Mouse (Mus musculus) kidney, embryonic 16.5 days (tissue): Measurements from ENCODE around the gene Vamp5. TPM values are rescaled to one million over a fixed set of nuclear protein-coding genes. Genes with fewer than 3 reads are reported as not detected.

Experiments
- ATAC-seq: fragments of 200-750 bp; cut with Nextera tagmentation; 2 replicates; pipeline ENCODE4 v1.8.0; 2017; ENCODE audit warnings: moderate TSS enrichment; ENCODE audit not compliant: low FRiP score, low TSS enrichment
- H3K27ac ChIP-seq: fragments of 300-500 bp; sonication (generic); 2 replicates; pipeline ENCODE4 v1.5.1; 2014; ENCODE audit warnings: low read length
- H3K27me3 ChIP-seq: fragments of 300-500 bp; sonication (generic); 2 replicates; pipeline ENCODE4 v1.6.1; 2014; ENCODE audit warnings: low read length, control low read depth, mixed read lengths; ENCODE audit not compliant: insufficient read depth
- H3K36me3 ChIP-seq: fragments of 300-500 bp; sonication (generic); 2 replicates; pipeline ENCODE4 v1.6.1; 2014; ENCODE audit warnings: low read length, control low read depth, mixed read lengths; ENCODE audit not compliant: insufficient read depth
- H3K4me1 ChIP-seq: fragments of 300-500 bp; sonication (generic); 2 replicates; pipeline ENCODE4 v1.6.1; 2014; ENCODE audit warnings: low read length, control low read depth, mixed read lengths; ENCODE audit not compliant: insufficient read depth
- H3K4me2 ChIP-seq: fragments of 300-500 bp; sonication (generic); replicated peaks from 2 replicates; pipeline ENCODE4 v1.6.1; 2014; ENCODE audit warnings: low read depth, low read length
- H3K4me3 ChIP-seq: fragments of 300-500 bp; sonication (generic); 2 replicates; pipeline ENCODE4 v1.5.1; 2014; ENCODE audit warnings: mild to moderate bottlenecking, low read length
- H3K9ac ChIP-seq: fragments of 300-500 bp; sonication (generic); replicated peaks from 2 replicates; pipeline ENCODE4 v1.6.1; 2014; ENCODE audit warnings: low read length
- H3K9me3 ChIP-seq: fragments of 300-500 bp; sonication (generic); 2 replicates; pipeline ENCODE4 v1.6.1; 2016; ENCODE audit warnings: low read length, control low read depth
- WGBS: fragments of 180-500 bp; shearing (Covaris S2); extraction: QIAGEN DNeasy Blood & Tissue Kit; methylation state at CpG from one replicate; pipeline ENCODE4 v1.1.7; 2014; 5-methylcytosine and 5-hydroxymethylcytosine counted together
- polyA plus RNA-seq: library from polyadenylated mRNA; unstranded; fragments of >200 nt; fragmentation: Nextera tagmentation; extraction: Ambion mirVana; gene quantifications from 2 replicates; pipeline ENCODE4 v1.2.1, GENCODE M21; 2015

Gene Vamp5
- polyA plus RNA-seq, 1 experiment from 2014 or later, result 42.5 TPM

DNA sequence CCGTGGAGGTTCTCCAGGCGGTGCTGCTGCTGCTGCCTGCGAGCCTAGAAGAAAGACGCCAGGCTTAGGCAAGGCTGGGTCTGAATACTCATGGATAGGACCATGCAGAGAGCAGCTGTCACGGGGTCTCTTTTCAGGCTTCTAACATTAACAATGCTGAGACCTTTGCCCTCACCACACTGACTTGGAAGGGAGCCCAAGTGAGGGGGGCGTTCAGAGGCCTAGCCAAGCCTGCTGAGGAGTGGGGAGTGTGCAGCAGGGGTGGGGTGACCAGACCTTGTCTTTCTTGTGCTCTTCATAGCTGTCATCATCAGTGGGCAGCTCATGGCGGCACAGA, 19.7 kb downstream of the Vamp5 start:
- no peak for ATAC-seq
- H3K4me2 ChIP-seq, result 0 out of 2 replicates have a peak overlapping the region, but pooled peaks have one; percentile 14
- H3K27me3 ChIP-seq, result no peaks in the 10 kb centered on the region
- no peaks in the 10 kb centered on the region for H3K9me3 ChIP-seq
- peaks cover 26% of the 10 kb centered on the region for H3K36me3 ChIP-seq
- H3K27ac ChIP-seq, result peak overlapping the region; percentile 57
- WGBS, result 67% methylated on average over 7 of the region's 7 CpGs
- H3K4me1 ChIP-seq, result peaks cover 31% of the 10 kb centered on the region
- no peak overlapping the region; the same call in 1 of the 2 replicates for H3K4me3 ChIP-seq
- 0 out of 2 replicates have a peak overlapping the region, but pooled peaks have one; percentile 4 for H3K9ac ChIP-seq

DNA sequence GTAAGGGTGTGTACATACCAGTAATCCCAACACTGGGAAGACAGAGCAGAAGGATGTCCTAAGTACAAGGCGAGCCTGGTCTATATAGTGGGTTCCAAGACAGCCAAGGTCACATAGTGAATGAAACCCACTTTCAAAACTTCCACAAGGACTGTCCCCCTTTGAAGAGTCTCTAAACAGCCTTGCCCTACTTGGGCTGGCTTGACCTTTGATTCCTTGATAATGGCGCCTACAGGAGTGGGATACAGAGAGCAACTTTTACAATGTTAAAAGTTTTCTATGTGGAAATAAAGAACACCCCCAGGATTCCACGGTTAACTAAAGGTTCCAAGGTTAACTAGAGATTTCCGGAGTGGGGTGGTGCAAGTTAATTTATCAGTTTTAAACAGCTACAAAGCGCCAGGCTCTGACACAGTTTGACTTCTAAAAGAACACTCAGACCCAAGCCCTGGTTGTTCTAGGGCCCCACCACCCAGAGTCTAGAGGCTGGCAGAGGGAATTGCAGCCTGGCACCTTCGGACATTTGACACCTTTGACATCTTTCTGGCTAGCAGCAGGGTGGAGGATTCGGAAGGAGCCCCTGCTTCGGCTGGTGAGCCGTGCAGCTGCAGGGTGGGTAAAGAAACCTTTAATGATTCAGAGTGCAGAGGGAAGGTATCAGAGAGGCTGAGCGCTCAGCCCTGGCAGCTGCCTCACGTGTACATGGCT, 20.2 kb downstream of the Vamp5 start:
- no peak for ATAC-seq
- H3K36me3 ChIP-seq, result peaks cover 26% of the 10 kb centered on the region
- H3K9me3 ChIP-seq, result no peaks in the 10 kb centered on the region
- 0 out of 2 replicates have a peak overlapping the region, but pooled peaks have one; percentile 4 for H3K9ac ChIP-seq
- no peaks in the 10 kb centered on the region for H3K27me3 ChIP-seq
- no peak overlapping the region; the same call in 1 of the 2 replicates for H3K4me3 ChIP-seq
- 67% methylated on average over 11 of the region's 11 CpGs for WGBS
- H3K27ac ChIP-seq, result peak overlapping the region; percentile 57
- H3K4me2 ChIP-seq, result 0 out of 2 replicates have a peak overlapping the region, but pooled peaks have one; percentile 14
- H3K4me1 ChIP-seq, result peaks cover 32% of the 10 kb centered on the region

- Histone ChIP-seq H3K4me1 (peaks cover 32% of the 10 kb centered on the region), H3K9me3 (no peaks in the 10 kb centered on the region), H3K4me2 (no peak overlapping the region), H3K9ac (no peak overlapping the region), H3K27me3 (no peaks in the 10 kb centered on the region), H3K27ac (no peak overlapping the region), H3K36me3 (peaks cover 26% of the 10 kb centered on the region), H3K4me3 (no peak overlapping the region)
- no peak for ATAC-seq
- 67% methylated on average over 2 of the region's 2 CpGs for WGBS
These were observed 20.9 kb downstream of the Vamp5 start for GRCm38 (mm10) chr6:72359343-72359742.

DNA sequence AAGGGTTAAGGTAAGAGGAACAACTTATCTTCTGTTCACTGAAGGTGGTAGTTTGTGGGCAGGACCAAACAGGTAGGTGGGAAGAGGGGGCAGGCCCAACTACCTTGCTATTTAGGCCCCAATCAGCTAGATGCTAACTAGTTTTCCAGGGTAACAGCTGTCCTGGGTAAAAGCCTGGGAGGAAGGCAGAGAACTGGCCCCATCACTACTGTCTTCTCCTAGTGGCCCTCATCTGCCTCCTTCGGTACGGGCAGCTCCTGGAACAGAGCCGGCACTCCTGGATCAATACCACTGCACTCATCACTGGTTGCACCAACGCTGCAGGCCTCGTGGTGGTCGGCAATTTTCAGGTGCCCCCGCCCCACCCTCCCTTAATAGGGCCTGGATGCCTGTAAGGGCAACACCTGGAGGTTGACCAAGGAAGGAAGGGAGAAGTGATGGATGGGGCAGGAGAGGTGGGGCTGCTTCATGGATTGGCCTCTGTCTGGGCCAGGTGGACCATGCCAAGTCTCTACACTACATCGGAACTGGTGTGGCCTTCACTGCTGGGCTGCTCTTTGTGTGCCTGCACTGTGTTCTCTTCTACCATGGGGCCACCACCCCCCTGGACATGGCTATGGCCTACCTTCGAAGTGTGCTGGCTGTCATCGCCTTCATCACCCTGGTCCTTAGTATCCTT, 22.0 kb downstream of the Vamp5 start:
- Histone ChIP-seq H3K9ac (no peak overlapping the region), H3K4me1 (peaks cover 32% of the 10 kb centered on the region), H3K4me3 (no peak overlapping the region), H3K4me2 (no peak overlapping the region), H3K27me3 (no peaks in the 10 kb centered on the region), H3K27ac (no peak overlapping the region), H3K36me3 (peaks cover 26% of the 10 kb centered on the region), H3K9me3 (no peaks in the 10 kb centered on the region)
- 89% methylated on average over 10 of the region's 10 CpGs for WGBS
- no peak for ATAC-seq

DNA sequence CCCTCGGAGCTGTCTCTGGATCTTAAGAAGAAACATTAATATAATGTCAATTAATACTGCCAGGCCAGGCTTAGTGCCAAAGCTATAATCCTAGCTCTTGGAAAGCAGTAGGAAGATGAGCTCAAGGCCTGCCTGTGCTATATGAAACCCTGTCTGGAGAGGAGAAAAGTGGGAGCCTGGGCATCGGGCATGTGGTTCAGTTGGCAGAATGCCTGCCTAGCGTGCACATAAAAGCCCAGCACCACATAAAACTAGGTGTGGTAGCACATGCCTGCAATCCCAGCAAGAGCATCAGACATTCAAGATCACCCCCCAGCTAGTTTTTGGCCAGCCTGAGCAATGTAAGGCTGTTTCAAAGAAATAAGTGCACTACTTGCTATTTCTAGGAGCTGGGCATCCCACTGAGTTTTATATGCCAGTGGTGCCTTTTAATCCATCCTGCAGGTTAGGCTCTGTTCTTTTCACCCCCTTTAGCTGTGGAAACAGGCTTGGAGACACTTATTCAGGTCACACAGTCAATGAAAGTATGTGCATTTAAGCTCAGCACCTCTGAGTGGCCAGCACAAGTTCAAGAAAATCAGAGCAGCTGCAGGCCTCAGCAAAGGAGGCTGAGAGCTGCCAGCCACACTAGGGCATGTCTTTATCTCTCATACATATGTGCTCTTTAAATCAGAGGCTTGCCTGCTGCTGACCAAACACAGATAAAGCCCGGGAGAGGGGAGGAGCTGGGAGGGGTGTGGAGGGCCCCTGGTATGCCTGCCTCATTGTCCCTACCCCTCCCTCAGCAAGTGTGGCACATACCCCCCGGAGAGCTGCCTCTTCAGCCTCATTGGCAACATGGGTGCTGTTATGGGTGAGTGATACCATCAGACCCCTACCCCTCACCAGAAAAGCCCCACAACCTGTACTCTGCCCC, 22.8 kb downstream of the Vamp5 start:
- Histone ChIP-seq H3K4me3 (no peak overlapping the region), H3K9ac (no peak overlapping the region), H3K9me3 (no peaks in the 10 kb centered on the region), H3K36me3 (peaks cover 26% of the 10 kb centered on the region), H3K4me2 (no peak overlapping the region), H3K27me3 (no peaks in the 10 kb centered on the region), H3K27ac (no peak overlapping the region), H3K4me1 (peaks cover 27% of the 10 kb centered on the region)
- ATAC-seq, result no peak
- 78% methylated on average over 5 of the region's 5 CpGs for WGBS

DNA sequence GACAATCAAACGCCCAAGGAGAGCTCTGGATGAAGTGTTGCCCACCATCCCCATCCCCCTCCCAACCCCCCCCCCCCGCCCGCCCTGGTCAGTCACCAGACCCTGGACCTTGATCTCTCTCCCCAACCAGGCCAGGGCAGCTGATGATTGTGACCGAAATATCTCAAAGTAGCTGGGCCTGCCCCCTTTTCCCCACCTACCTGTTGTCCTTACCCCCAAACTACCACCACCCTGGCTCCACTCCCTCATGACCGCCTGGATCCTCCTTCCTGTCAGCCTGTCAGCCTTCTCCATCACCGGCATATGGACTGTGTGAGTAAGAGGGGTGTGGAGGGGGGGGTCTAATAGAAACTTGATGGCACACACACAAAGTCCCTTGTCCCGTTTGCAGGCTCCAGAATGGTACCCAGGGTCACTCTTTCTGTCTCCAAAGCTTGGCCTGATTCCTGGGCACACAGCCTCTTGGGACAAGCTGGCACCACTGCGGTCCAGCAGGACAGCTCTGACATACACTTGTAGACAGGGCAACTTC, 24.2 kb downstream of the Vamp5 start:
- Histone ChIP-seq H3K4me1 (peaks cover 20% of the 10 kb centered on the region), H3K27me3 (no peaks in the 10 kb centered on the region), H3K36me3 (peaks cover 29% of the 10 kb centered on the region), H3K4me2 (peak overlapping the region; percentile 79), H3K27ac (no peak overlapping the region; the same call in 1 of the 2 replicates), H3K4me3 (peak overlapping the region; percentile 64), H3K9me3 (no peaks in the 10 kb centered on the region), H3K9ac (peak overlapping the region; percentile 75)
- WGBS, result 30% methylated on average over 8 of the region's 8 CpGs
- peak; percentile 4; the same call in 1 of the 2 replicates for ATAC-seq

DNA sequence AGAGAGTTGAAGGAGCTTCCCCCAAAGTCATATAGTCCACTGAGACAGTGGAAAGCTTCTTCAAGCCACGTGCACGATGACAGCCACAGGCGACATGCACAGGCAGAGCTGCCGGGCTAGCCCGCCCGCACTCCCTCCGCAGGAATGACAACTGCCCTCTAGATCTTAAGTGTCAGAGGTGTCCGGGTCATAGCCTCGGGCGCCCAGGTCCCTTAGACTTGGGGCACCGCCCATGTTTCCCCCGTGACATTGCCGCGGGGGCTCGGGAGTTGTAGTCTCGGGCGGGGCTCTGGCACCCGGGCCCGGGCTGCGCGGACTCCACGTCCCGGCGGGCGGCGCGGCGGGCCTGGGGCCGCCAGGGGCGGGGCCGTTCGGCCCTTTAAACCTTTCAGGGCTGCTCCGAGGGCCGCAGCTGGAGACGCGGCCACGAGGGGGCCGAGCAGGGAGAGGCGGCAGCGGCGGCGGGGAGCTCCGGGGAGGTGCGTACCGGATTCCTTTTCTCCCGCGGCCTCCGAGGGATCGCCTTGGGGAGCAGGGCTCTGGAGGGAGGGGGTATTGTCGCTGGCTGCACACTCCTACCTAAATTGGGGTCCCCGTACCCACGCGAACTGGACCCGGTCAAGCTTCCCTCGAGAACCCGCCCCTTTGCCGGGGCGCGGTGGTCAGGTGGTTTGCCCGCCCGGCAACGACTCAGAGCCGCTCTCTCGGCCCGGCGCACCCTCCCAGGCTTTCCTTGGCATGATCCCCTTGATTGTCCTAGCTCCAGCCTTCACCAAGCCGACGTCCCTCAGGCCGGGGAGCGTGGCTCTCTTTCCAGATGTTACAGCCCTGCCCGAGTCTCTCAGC, 25.0 kb downstream of the Vamp5 start, which contains the start of gene Tmem150a:
Gene Tmem150a (plus strand): TSS at position 382 of the 846 bp plus-strand sequence.
- H3K4me3 ChIP-seq, result peak within 1 kb of the TSS; percentile 64
- peak within 1 kb of the TSS; percentile 16; the same call in 1 of the 2 replicates for H3K27ac ChIP-seq
- no peaks in the 10 kb centered on the region for H3K27me3 ChIP-seq
- under 1% methylated on average over 69 of the region's 71 CpGs for WGBS
- H3K9ac ChIP-seq, result peak within 1 kb of the TSS; percentile 75
- peak within 1 kb of the TSS; percentile 79 for H3K4me2 ChIP-seq
- H3K36me3 ChIP-seq, result peaks cover 31% of the 10 kb centered on the region
- peaks cover 13% of the 10 kb centered on the region for H3K4me1 ChIP-seq
- peak; percentile 92 for ATAC-seq
- no peaks in the 10 kb centered on the region for H3K9me3 ChIP-seq

- WGBS, result 75% methylated on average over 1 of the region's 1 CpGs
- Histone ChIP-seq H3K4me3 (no peak overlapping the region), H3K4me2 (no peak overlapping the region), H3K9ac (no peak overlapping the region), H3K36me3 (peaks cover 31% of the 10 kb centered on the region), H3K9me3 (no peaks in the 10 kb centered on the region), H3K27ac (no peak overlapping the region), H3K27me3 (no peaks in the 10 kb centered on the region), H3K4me1 (peaks cover 13% of the 10 kb centered on the region)
- no peak for ATAC-seq
These were observed 26.2 kb downstream of the Vamp5 start for GRCm38 (mm10) chr6:72354025-72354424.
